Mouse (Mus musculus): Measurements from ENCODE around the gene Rab3il1.

GRCm38 (mm10) chr19:10060783-10061590 lies 59.5 kb downstream of the Rab3il1 start:
- no peak for TF ChIP-seq CTCF (IDR thresholded peaks at IDR 0.05; ENCODE audit: insufficient read depth, low read length)
- no peak for TF ChIP-seq POLR2A (IDR thresholded peaks at IDR 0.05; ENCODE audit: borderline replicate concordance, extremely low read depth, low read depth, low read length)
